Mouse (Mus musculus) CH12.LX (cell line): Measurements from ENCODE around the gene Rpp30. TPM values are rescaled to one million over a fixed set of nuclear protein-coding genes. Genes with fewer than 3 reads are reported as not detected.
A peak's percentile ranks its signal among the peaks of the same experiment; 100 is the strongest.

ENCODE experiments used
- DNase-seq: peaks from one replicate; pipeline ENCODE4 v3.0.0-alpha.2; 2013; ENCODE audit errors: extremely low read depth
- H3K27ac ChIP-seq: 2 replicates; pipeline ENCODE4 v1.5.1; 2012; ENCODE audit warnings: low read depth, mild to moderate bottlenecking, control low read depth, moderate library complexity; ENCODE audit not compliant: insufficient read depth
- H3K27me3 ChIP-seq: replicated peaks from 2 replicates; pipeline ENCODE3; 2012; ENCODE audit warnings: inconsistent platforms
- H3K36me3 ChIP-seq, 2 experiments: replicated peaks in 1 of 2; 2 replicates each; pipeline versions ENCODE3 to v1.6.1; 2012; ENCODE audit warnings: inconsistent platforms in 1 of 2, low read length in 1 of 2, mild to moderate bottlenecking in 1 of 2, mixed read lengths in 1 of 2, moderate library complexity in 1 of 2; ENCODE audit not compliant: control insufficient read depth in 1 of 2, insufficient read depth in 1 of 2
- H3K4me1 ChIP-seq, 2 experiments: 2 replicates each; pipeline ENCODE4 v1.6.1; 2012; ENCODE audit warnings: inconsistent platforms in 1 of 2, moderate library complexity in 1 of 2; ENCODE audit not compliant: insufficient read depth in 2 of 2, control insufficient read depth in 1 of 2
- H3K4me2 ChIP-seq: 2 replicates; pipeline ENCODE4 v1.6.1; 2012; ENCODE audit warnings: low read depth, mild to moderate bottlenecking, control low read depth; ENCODE audit not compliant: poor library complexity, insufficient read depth, severe bottlenecking
- H3K4me3 ChIP-seq, 3 experiments: fragments of 150-350 bp in 1 of 3; sonication (generic) in 1 of 3; replicated peaks in 1 of 3; 2 replicates each; pipeline versions ENCODE3 to v1.5.1; 2011 to 2012; ENCODE audit warnings: low read depth in 2 of 3, low read length in 2 of 3, mild to moderate bottlenecking in 2 of 3, moderate library complexity in 2 of 3, control low read depth in 1 of 3, improper control_type of control experiment in 1 of 3, inconsistent platforms in 1 of 3, mixed read lengths in 1 of 3; ENCODE audit not compliant: poor library complexity in 1 of 3
- H3K79me2 ChIP-seq: replicated peaks from 2 replicates; pipeline ENCODE4 v1.6.1; 2012; ENCODE audit warnings: mild to moderate bottlenecking, moderate library complexity; ENCODE audit not compliant: control insufficient read depth, poor library complexity, insufficient read depth, severe bottlenecking; ENCODE audit errors: extremely low read depth
- H3K9ac ChIP-seq: 2 replicates; pipeline ENCODE4 v1.6.1; 2012; ENCODE audit warnings: low read depth, mild to moderate bottlenecking, control low read depth, moderate library complexity; ENCODE audit not compliant: insufficient read depth
- H3K9me3 ChIP-seq: replicated peaks from 2 replicates; pipeline ENCODE3; 2012; ENCODE audit warnings: low read length, inconsistent platforms, mixed read lengths
- BHLHE40 ChIP-seq: IDR thresholded peaks from 2 replicates; pipeline ENCODE4 v1.6.1; 2011; ENCODE audit warnings: mild to moderate bottlenecking, low read depth, low read length, improper control_type of control experiment
- CHD1 ChIP-seq: IDR thresholded peaks from 2 replicates; pipeline ENCODE4 v1.6.1; 2012; ENCODE audit warnings: low read depth, low read length, improper control_type of control experiment, inconsistent platforms
- CHD2 ChIP-seq: IDR thresholded peaks from 2 replicates; pipeline ENCODE4 v1.6.1; 2011; ENCODE audit warnings: low read length, improper control_type of control experiment
- CTCF ChIP-seq, 2 experiments: IDR thresholded peaks in 1 of 2; conservative IDR thresholded peaks in 1 of 2; 2 replicates each; pipeline ENCODE4 v1.5.1; 2011 to 2012; ENCODE audit warnings: low read depth in 2 of 2, low read length in 2 of 2, improper control_type of control experiment in 1 of 2, inconsistent platforms in 1 of 2, mild to moderate bottlenecking in 1 of 2, moderate library complexity in 1 of 2
- E2F4 ChIP-seq: IDR thresholded peaks from 2 replicates; pipeline ENCODE4 v1.6.1; 2011; ENCODE audit warnings: low read depth, low read length, improper control_type of control experiment; ENCODE audit not compliant: insufficient replicate concordance
- ELF1 ChIP-seq: IDR thresholded peaks from 2 replicates; pipeline ENCODE4 v1.6.1; 2014; ENCODE audit warnings: low read depth, mild to moderate bottlenecking, inconsistent platforms, low read length, improper control_type of control experiment
- ETS1 ChIP-seq: conservative IDR thresholded peaks from 2 replicates; pipeline ENCODE4 v1.6.1; 2012; ENCODE audit warnings: low read depth, mild to moderate bottlenecking, inconsistent platforms, low read length, improper control_type of control experiment, moderate library complexity
- GABPA ChIP-seq: IDR thresholded peaks from 2 replicates; pipeline ENCODE4 v1.6.1; 2012; ENCODE audit warnings: low read depth, low read length, improper control_type of control experiment, inconsistent platforms; ENCODE audit not compliant: insufficient replicate concordance
- HCFC1 ChIP-seq: IDR thresholded peaks from 2 replicates; pipeline ENCODE4 v1.6.1; 2012; ENCODE audit warnings: low read depth, mild to moderate bottlenecking, inconsistent platforms, low read length, improper control_type of control experiment
- KAT2A ChIP-seq: IDR thresholded peaks from 2 replicates; pipeline ENCODE4 v1.6.1; 2012; ENCODE audit warnings: low read length, improper control_type of control experiment, inconsistent platforms; ENCODE audit not compliant: insufficient replicate concordance
- MAX ChIP-seq: IDR thresholded peaks from 2 replicates; pipeline ENCODE4 v1.6.1; 2011; ENCODE audit warnings: low read length, improper control_type of control experiment
- MAZ ChIP-seq: IDR thresholded peaks from 2 replicates; pipeline ENCODE4 v1.6.1; 2012; ENCODE audit warnings: low read depth, mild to moderate bottlenecking, inconsistent platforms, low read length, improper control_type of control experiment, moderate library complexity
- MEF2A ChIP-seq: IDR thresholded peaks from 2 replicates; pipeline ENCODE4 v1.6.1; 2014; ENCODE audit warnings: low read depth, mild to moderate bottlenecking, inconsistent platforms, low read length, improper control_type of control experiment, borderline replicate concordance
- MXI1 ChIP-seq: IDR thresholded peaks from 2 replicates; pipeline ENCODE4 v1.6.1; 2011; ENCODE audit warnings: mild to moderate bottlenecking, low read depth, low read length, improper control_type of control experiment
- MYC ChIP-seq: IDR thresholded peaks from 2 replicates; pipeline ENCODE4 v1.6.1; 2011; ENCODE audit warnings: low read depth, mild to moderate bottlenecking, improper control_type of control experiment, low read length
- NELFE ChIP-seq: IDR thresholded peaks from 2 replicates; pipeline ENCODE4 v1.6.1; 2011; ENCODE audit warnings: low read depth, low read length, improper control_type of control experiment
- NRF1 ChIP-seq: IDR thresholded peaks from 2 replicates; pipeline ENCODE4 v1.6.1; 2014; ENCODE audit warnings: low read depth, mild to moderate bottlenecking, inconsistent platforms, low read length, improper control_type of control experiment, moderate library complexity
- PAX5 ChIP-seq: IDR thresholded peaks from 2 replicates; pipeline ENCODE4 v1.6.1; 2012; ENCODE audit warnings: low read length, inconsistent platforms, mixed read lengths
- POLR2A ChIP-seq: IDR thresholded peaks from 2 replicates; pipeline ENCODE4 v1.6.1; 2011; ENCODE audit warnings: low read depth, mild to moderate bottlenecking, improper control_type of control experiment, low read length
- POLR2AphosphoS2 ChIP-seq: IDR thresholded peaks from 2 replicates; pipeline ENCODE4 v1.6.1; 2011; ENCODE audit warnings: low read depth, low read length, improper control_type of control experiment
- RCOR1 ChIP-seq: conservative IDR thresholded peaks from 2 replicates; pipeline ENCODE4 v1.6.1; 2012; ENCODE audit warnings: low read depth, mild to moderate bottlenecking, inconsistent platforms, low read length, improper control_type of control experiment
- SIN3A ChIP-seq: IDR thresholded peaks from 2 replicates; pipeline ENCODE4 v1.6.1; 2012; ENCODE audit warnings: low read length, improper control_type of control experiment, inconsistent platforms
- SMC3 ChIP-seq: IDR thresholded peaks from 2 replicates; pipeline ENCODE4 v1.6.1; 2011; ENCODE audit warnings: low read depth, low read length, improper control_type of control experiment
- TBP ChIP-seq: conservative IDR thresholded peaks from 2 replicates; pipeline ENCODE4 v1.6.1; 2011; ENCODE audit warnings: low read depth, low read length, improper control_type of control experiment
- TCF12 ChIP-seq: IDR thresholded peaks from 2 replicates; pipeline ENCODE4 v1.6.1; 2014; ENCODE audit warnings: low read depth, mild to moderate bottlenecking, inconsistent platforms, low read length, improper control_type of control experiment
- UBTF ChIP-seq: IDR thresholded peaks from 2 replicates; pipeline ENCODE4 v1.6.1; 2012; ENCODE audit warnings: low read depth, mild to moderate bottlenecking, inconsistent platforms, low read length, improper control_type of control experiment, moderate library complexity
- USF1 ChIP-seq: IDR thresholded peaks from 2 replicates; pipeline ENCODE4 v1.6.1; 2014; ENCODE audit warnings: low read depth, mild to moderate bottlenecking, inconsistent platforms, low read length, improper control_type of control experiment
- ZKSCAN1 ChIP-seq: IDR thresholded peaks from 2 replicates; pipeline ENCODE4 v1.6.1; 2012; ENCODE audit warnings: low read depth, inconsistent platforms, low read length, improper control_type of control experiment, borderline replicate concordance
- dilution Hi-C: fragments of 300-500 bp; cut with MboI; formaldehyde crosslinking; loops from 2 replicates; pipeline ENCODE4 v1.14.3; 2020; ENCODE audit warnings: low sequenced_read_pairs; ENCODE audit not compliant: extremely low pct_unique_long_range_greater_than_20kb, extremely low pct_ligation_motif_present
- in situ Hi-C: fragments of 300-500 bp; cut with MboI; formaldehyde crosslinking; loops from 3 replicates; pipeline ENCODE4 v1.14.3; 2019; ENCODE audit warnings: low sequenced_read_pairs, low pct_ligation_motif_present, low pct_unique_long_range_greater_than_20kb, mixed read lengths
- polyA plus RNA-seq: library from polyadenylated mRNA; unstranded; fragments of >175 nt; gene quantifications from 2 replicates; pipeline ENCODE4 v1.2.1, GENCODE M21; 2012; ENCODE audit warnings: low read depth; ENCODE audit not compliant: insufficient read length
- total RNA-seq, 2 experiments: library from RNA; depleted of rRNA; stranded (reverse); fragments of 300-350 nt in 1 of 2; fragments of >200 nt in 1 of 2; gene quantifications; 2 replicates each; pipeline ENCODE4 v1.2.3; 2012 to 2014

Rpp30 gene
- total RNA-seq (2012; rRNA removed) (32.7 and 42.6 TPM in 2 replicates), total RNA-seq (2014; rRNA removed) (120 and 127 TPM in 2 replicates), polyA plus RNA-seq (96.6 and 102 TPM in 2 replicates)

DNA sequence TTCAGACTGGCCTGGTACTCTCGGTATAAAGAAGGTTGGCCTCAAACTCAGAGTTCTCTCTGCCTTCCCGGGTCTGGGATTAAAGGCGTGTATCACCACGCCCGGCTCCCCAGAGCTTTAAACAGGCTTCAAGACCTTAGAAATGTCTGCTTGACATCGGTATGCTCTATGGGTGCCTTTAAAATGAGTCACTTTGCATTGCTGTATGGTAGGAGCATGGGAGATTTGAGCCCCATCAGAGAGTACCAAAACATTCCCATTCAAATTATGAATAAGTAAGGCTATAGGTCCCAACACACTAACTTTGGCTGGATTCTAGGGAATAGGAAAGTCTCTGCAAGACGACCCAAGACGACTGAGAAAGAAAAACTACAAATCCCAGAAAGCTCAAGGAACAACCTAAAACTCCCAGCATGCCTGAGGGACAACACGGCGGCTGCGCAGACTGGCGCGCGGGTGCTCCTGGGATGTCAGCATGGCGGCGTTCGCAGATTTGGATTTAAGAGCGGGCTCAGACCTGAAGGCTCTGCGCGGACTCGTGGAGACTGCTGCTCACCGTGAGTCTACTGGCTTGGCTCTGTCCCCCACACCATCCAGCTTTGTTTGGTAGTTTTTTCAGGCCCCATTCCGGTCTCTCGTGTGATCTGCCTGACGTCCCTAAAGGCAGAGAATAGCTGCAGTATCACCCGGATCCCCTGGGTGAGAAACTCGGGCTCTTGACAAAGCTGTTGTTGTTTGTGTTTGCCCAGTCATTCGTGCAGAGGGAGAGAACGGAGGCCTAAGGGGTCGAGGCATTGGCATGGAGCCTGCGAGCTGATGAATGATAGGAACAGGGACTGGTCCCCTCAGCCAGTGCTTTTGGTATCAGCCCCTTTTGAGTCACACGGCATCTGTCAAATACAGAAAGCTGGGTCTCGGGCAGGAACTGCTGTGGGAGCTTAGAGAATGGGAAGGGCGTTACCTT lies at the start of gene Rpp30:
TSS of gene Rpp30 (plus strand) at position 455 of the 964 bp plus-strand sequence.
- peak within 1 kb of the TSS; percentile 79 for H3K9ac ChIP-seq
- dilution Hi-C loops = no loop called here
- H3K9me3 ChIP-seq = no peaks in the 10 kb centered on the region
- H3K36me3 ChIP-seq = peaks cover 9 to 25% of the 10 kb centered on the region in 2 experiments
- no peaks in the 10 kb centered on the region for H3K27me3 ChIP-seq
- TF ChIP-seq BHLHE40 = no peak
- TF ChIP-seq KAT2A = peak; percentile 99
- peak; percentile 84; the same call in 1 of the 2 replicates for TF ChIP-seq GABPA
- peak; percentile 66; the same call in 1 of the 2 replicates for TF ChIP-seq MYC
- TF ChIP-seq NRF1 = peak; percentile 89
- peak; percentile 73 for TF ChIP-seq SIN3A
- no peak for TF ChIP-seq CHD1
- TF ChIP-seq TCF12 = peak; percentile 92
- peak; percentile 100 for TF ChIP-seq HCFC1
- peak; percentile 41; the same call in 1 of the 2 replicates for TF ChIP-seq MAX
- no peak for TF ChIP-seq POLR2AphosphoS2
- peak; percentile 83 for TF ChIP-seq TBP
- peak; percentile 72 for TF ChIP-seq NELFE
- TF ChIP-seq E2F4 = no peak
- TF ChIP-seq MXI1 = peak; percentile 89
- TF ChIP-seq POLR2A = peak; percentile 86
- TF ChIP-seq ELF1 = peak; percentile 65
- TF ChIP-seq, all 38 proteins: peak for 13
- Histone ChIP-seq H3K4me2 (peak within 1 kb of the TSS; percentile 93), H3K27ac (no peak within 1 kb of the TSS), H3K79me2 (peaks cover 15% of the 10 kb centered on the region), H3K4me3 (peak within 1 kb of the TSS; percentile 79 to 98 (median 85)), H3K4me1 (peaks cover 4 to 17% of the 10 kb centered on the region in 2 experiments; a peak in 3 of 4 replicates)
- in situ Hi-C loops = loop anchor here (25.0 kb wide), 2 partner anchors 946 to 1096 kb away; no protein-coding TSS in a partner anchor
- peak; percentile 86 for DNase-seq

- Histone ChIP-seq H3K9ac (no peak overlapping the region), H3K4me2 (no peak overlapping the region), H3K9me3 (no peaks in the 10 kb centered on the region), H3K27ac (no peak overlapping the region), H3K27me3 (no peaks in the 10 kb centered on the region), H3K4me1 (no peaks in the 10 kb centered on the region), H3K4me3 (no peak overlapping the region), H3K36me3 (no peaks in the 10 kb centered on the region), H3K79me2 (no peaks in the 10 kb centered on the region)
- dilution Hi-C loops (no loop called here), in situ Hi-C loops (no loop called here)
- TF ChIP-seq USF1 (no peak), GABPA (no peak), KAT2A (no peak), TBP (no peak), CTCF (conservative IDR thresholded peaks at IDR 0.05 in 1 of 2, IDR thresholded peaks at IDR 0.05 in 1 of 2; ENCODE audit: low read depth in 2 of 2, low read length in 2 of 2) (no peak), ZKSCAN1 (no peak), NELFE (no peak), PAX5 (no peak), MXI1 (no peak), POLR2A (no peak), CHD2 (no peak), ELF1 (no peak), RCOR1 (no peak), UBTF (no peak), MAZ (no peak), SMC3 (no peak), POLR2AphosphoS2 (no peak), ETS1 (no peak), MEF2A (no peak)
- no peak for DNase-seq
These were observed 37.5 kb upstream of the Rpp30 start for GRCm38 (mm10) chr19:36046046-36046445.
